Mouse (Mus musculus) bone marrow, adult 2 months (tissue): ENCODE data around the gene Wdfy2.

Experiments used
- CTCF ChIP-seq: fragments of 200-500 bp; IDR thresholded peaks from 2 replicates; pipeline ENCODE4 v1.5.1; 2011; ENCODE audit warnings: low read length, control low read depth; ENCODE audit not compliant: control insufficient read depth, insufficient read depth
- POLR2A ChIP-seq: fragments of 200-500 bp; IDR thresholded peaks from 2 replicates; pipeline ENCODE4 v1.6.1; 2011; ENCODE audit warnings: low read depth, mild to moderate bottlenecking, control low read depth, low read length, borderline replicate concordance; ENCODE audit not compliant: control insufficient read depth

DNA sequence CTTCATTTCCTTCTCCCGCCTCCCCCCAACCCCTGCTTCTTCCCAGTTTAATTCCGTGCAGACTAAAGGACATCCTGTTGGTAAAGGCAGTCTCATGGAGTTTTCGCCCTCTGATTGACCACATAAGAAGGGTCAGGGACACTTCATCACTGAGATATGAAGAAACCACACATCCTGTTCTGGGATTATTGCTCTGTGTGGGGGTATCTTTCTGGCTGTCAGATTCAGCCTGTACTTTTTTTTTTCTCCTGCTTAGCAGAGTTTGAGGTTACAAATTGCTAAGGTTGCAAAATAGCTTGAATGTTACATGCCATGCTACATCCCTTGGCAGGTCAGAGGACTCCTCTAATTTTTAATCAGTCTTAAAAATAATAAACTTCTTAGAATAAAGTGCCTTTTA is 153.8 kb downstream of the Wdfy2 start:
- TF ChIP-seq CTCF (no peak), POLR2A (no peak)
